Mouse (Mus musculus): ENCODE measurements around the gene Samd11. TPM values are rescaled to one million over a fixed set of nuclear protein-coding genes. Genes with fewer than 3 reads are reported as not detected.

Samd11 gene
- polyA plus RNA-seq, 1 experiment from 2014 or later = 6.0 TPM

DNA sequence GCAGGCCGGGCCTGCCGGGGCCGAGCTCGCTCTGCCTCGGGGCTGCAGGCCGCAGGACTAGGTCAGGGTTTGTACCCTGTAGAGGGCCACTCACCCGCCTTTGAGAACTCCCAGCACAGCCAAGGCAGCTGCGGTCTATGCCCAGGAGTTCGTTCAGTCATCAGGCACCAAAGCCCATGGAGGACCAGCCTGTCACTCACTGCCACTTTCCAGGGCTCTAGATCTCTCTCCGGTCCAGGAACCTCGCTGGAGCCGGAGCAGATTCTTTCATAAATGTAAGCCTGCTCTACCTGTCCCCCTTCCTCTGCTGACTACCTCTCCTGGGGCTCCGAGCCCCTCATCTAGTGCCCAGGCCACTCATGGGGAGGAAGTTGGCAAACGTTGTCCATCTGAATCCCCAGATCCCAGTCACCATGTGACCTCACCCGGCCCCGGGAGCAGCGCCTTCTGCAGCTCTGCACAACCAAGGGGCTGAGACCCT is 21.4 kb downstream of the Samd11 start:
- Histone ChIP-seq H3K9me3 (no peaks in the 10 kb centered on the region), H3K27ac (peak overlapping the region; percentile 91), H3K9ac (replicated peaks) (peak overlapping the region; percentile 81), H3K4me1 (replicated peaks) (peaks cover 22% of the 10 kb centered on the region), H3K36me3 (peaks cover 58% of the 10 kb centered on the region), H3K4me3 (replicated peaks) (peak overlapping the region; percentile 92), H3K27me3 (no peaks in the 10 kb centered on the region), H3K4me2 (replicated peaks) (peak overlapping the region; percentile 83)
- 2% methylated on average over 17 of the region's 17 CpGs for WGBS
- peak; percentile 36 for ATAC-seq

DNA sequence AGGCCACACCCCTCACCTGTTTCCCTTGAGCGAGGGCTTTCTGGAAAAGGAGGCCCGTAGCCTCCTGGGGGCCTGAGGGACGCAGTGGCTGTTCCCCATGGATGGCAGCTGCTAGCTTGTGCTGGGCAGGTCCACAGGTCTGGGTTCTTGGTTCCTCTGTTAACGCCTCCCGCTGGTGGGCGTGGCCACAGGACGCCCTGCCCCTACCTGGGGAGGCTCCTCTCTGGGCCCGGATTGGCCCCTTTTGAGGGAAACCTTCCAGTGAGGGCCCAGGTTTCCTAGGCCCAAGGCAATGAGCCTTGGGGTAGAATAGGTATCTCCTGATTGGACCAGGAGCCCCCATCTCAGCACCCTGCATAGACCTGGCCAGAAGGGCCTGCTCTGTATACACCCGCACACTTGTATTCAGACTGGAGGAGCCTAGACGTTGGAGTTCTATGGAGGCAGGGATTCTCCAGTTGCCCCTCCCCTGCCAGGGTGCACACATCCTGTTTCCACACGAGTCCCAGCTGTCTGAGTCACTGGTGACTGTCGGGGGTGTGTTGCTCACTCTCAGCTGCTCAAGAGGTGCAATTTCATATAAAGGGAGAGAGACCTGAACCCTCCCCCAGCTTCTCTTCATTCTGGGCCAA is 26.9 kb downstream of the Samd11 start:
- WGBS = 32% methylated on average over 12 of the region's 12 CpGs
- Histone ChIP-seq H3K27me3 (no peaks in the 10 kb centered on the region), H3K27ac (no peak overlapping the region), H3K9ac (replicated peaks) (no peak overlapping the region), H3K4me1 (replicated peaks) (peaks cover 11% of the 10 kb centered on the region), H3K4me2 (replicated peaks) (0 out of 2 replicates have a peak overlapping the region, but pooled peaks have one; percentile 0), H3K36me3 (peaks cover 47% of the 10 kb centered on the region), H3K9me3 (no peaks in the 10 kb centered on the region), H3K4me3 (replicated peaks) (no peak overlapping the region)
- peak; percentile 37 for ATAC-seq

GRCm38 (mm10) chr4:156227752-156228392 is 27.6 kb downstream of the Samd11 start:
- H3K27me3 ChIP-seq = no peaks in the 10 kb centered on the region
- H3K9ac ChIP-seq (replicated peaks) = no peak overlapping the region
- H3K4me3 ChIP-seq (replicated peaks) = no peak overlapping the region
- no peak overlapping the region for H3K27ac ChIP-seq
- 32% methylated on average over 18 of the region's 18 CpGs for WGBS
- H3K4me1 ChIP-seq (replicated peaks) = peaks cover 6% of the 10 kb centered on the region; the same call in 1 of the 2 replicates
- ATAC-seq = peak; percentile 4; the same call in 1 of the 2 replicates
- H3K36me3 ChIP-seq = peaks cover 49% of the 10 kb centered on the region
- H3K9me3 ChIP-seq = no peaks in the 10 kb centered on the region
- 0 out of 2 replicates have a peak overlapping the region, but pooled peaks have one; percentile 0 for H3K4me2 ChIP-seq (replicated peaks)

DNA sequence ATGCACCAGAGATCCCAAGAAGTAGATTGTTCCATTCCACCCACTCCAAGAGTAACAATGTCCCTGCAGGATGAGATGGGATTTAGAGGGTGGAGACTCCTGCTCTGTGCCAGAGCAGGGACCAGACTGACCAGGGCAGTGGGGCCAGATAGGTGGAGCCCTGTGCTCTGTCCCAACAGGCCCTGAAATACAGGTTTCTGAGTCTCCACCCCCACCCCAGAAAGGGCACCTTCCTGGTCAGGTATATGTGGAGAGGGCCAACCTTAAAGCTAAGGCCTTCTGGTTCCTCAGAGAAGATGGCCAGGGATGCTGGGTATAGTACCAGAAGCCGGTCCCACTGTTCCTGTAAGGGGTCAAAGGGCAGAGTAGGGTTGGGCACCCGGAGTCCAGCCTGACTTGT is 31.2 kb downstream of the Samd11 start:
- H3K9ac ChIP-seq (replicated peaks) = no peak overlapping the region
- ATAC-seq = no peak
- peaks cover 38% of the 10 kb centered on the region for H3K36me3 ChIP-seq
- H3K27ac ChIP-seq = no peak overlapping the region
- H3K27me3 ChIP-seq = no peaks in the 10 kb centered on the region
- WGBS = 95% methylated on average over 2 of the region's 2 CpGs
- H3K4me2 ChIP-seq (replicated peaks) = no peak overlapping the region
- H3K9me3 ChIP-seq = no peaks in the 10 kb centered on the region
- peaks cover 6% of the 10 kb centered on the region; the same call in 1 of the 2 replicates for H3K4me1 ChIP-seq (replicated peaks)
- no peak overlapping the region for H3K4me3 ChIP-seq (replicated peaks)

DNA sequence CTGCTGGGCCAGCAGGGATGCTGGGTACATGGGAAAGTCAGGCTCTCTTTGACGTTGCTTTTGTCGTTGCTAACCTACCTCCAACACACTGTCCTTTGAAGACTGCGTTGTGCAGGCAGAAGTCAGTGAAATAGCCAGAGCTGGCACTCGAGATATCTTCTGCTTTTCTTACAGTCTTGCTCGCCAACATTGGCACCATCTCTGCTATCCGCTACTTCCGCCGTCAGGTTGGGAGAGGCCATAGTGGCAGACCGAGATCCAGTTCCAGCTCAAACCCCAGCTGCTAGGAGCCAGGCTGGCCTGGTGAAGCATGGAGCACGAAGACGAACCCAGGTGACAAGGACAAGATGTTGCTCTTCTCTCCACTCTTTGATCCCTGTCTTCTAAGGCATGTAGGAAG is 35.5 kb downstream of the Samd11 start:
- no peak for ATAC-seq
- H3K4me2 ChIP-seq (replicated peaks) = no peak overlapping the region
- no peaks in the 10 kb centered on the region for H3K4me1 ChIP-seq (replicated peaks)
- 91% methylated on average over 11 of the region's 11 CpGs for WGBS
- H3K27ac ChIP-seq = no peak overlapping the region
- no peaks in the 10 kb centered on the region for H3K9me3 ChIP-seq
- no peak overlapping the region for H3K4me3 ChIP-seq (replicated peaks)
- no peak overlapping the region for H3K9ac ChIP-seq (replicated peaks)
- peaks cover 30% of the 10 kb centered on the region for H3K36me3 ChIP-seq
- H3K27me3 ChIP-seq = no peaks in the 10 kb centered on the region

GRCm38 (mm10) chr4:156217838-156218237 is 37.6 kb downstream of the Samd11 start:
- Histone ChIP-seq H3K36me3 (peaks cover 25% of the 10 kb centered on the region), H3K4me1 (replicated peaks) (no peaks in the 10 kb centered on the region), H3K4me2 (replicated peaks) (no peak overlapping the region), H3K4me3 (replicated peaks) (no peak overlapping the region), H3K27ac (no peak overlapping the region), H3K9me3 (no peaks in the 10 kb centered on the region), H3K27me3 (no peaks in the 10 kb centered on the region), H3K9ac (replicated peaks) (no peak overlapping the region)
- 78% methylated on average over 16 of the region's 16 CpGs for WGBS
- ATAC-seq = no peak

- Histone ChIP-seq H3K36me3 (peaks cover 18% of the 10 kb centered on the region), H3K27me3 (no peaks in the 10 kb centered on the region)
These were observed 38.3 kb downstream of the Samd11 start for GRCm38 (mm10) chr4:156217022-156217669.

GRCm38 (mm10) chr4:156216196-156216595 is 39.3 kb downstream of the Samd11 start:
- peaks cover 8% of the 10 kb centered on the region; the same call in 1 of the 2 replicates for H3K36me3 ChIP-seq
- no peak overlapping the region for H3K27ac ChIP-seq
- 89% methylated on average over 2 of the region's 2 CpGs for WGBS
- H3K4me1 ChIP-seq (replicated peaks) = no peaks in the 10 kb centered on the region
- no peak overlapping the region for H3K4me3 ChIP-seq (replicated peaks)
- no peak overlapping the region for H3K4me2 ChIP-seq (replicated peaks)
- ATAC-seq = no peak
- no peak overlapping the region for H3K9ac ChIP-seq (replicated peaks)
- no peaks in the 10 kb centered on the region for H3K27me3 ChIP-seq
- no peaks in the 10 kb centered on the region for H3K9me3 ChIP-seq

More at GRCm38 (mm10) chr4:156217022-156217669, 38.3 kb downstream of the Samd11 start:
- H3K9ac ChIP-seq (replicated peaks) = no peak overlapping the region
- 87% methylated on average over 16 of the region's 16 CpGs for WGBS
- ATAC-seq = peak; percentile 24; the same call in 1 of the 2 replicates
- H3K27ac ChIP-seq = no peak overlapping the region
- H3K4me3 ChIP-seq (replicated peaks) = no peak overlapping the region
- no peak overlapping the region for H3K4me2 ChIP-seq (replicated peaks)
- H3K4me1 ChIP-seq (replicated peaks) = no peaks in the 10 kb centered on the region
- no peaks in the 10 kb centered on the region for H3K9me3 ChIP-seq

DNA sequence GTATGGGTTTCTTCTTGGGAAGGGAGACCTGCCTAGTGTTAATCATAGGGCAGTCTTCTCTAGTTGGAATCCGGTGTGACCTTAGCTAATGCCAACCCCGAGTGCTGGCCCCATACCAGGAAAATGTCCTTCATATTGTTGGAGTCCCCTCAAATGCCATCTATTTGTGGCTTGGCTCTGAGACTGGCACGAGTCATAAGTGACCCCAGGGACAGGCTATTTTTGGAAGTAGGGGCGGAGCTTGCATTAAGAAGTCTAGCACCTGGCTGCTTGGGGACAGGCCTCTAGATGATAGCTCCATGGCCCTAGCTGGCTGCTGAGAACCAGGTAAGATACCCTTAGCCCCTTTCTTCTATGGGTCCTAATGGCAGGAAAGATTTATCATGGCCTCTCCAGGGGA is 39.8 kb downstream of the Samd11 start, which contains the start of gene Perm1:
Gene Perm1, plus strand, starts transcription at position 220 of the 400 bp plus-strand sequence.
- no peaks in the 10 kb centered on the region for H3K4me1 ChIP-seq (replicated peaks)
- WGBS = 79% methylated on average over 4 of the region's 4 CpGs
- peaks cover 5% of the 10 kb centered on the region; the same call in 1 of the 2 replicates for H3K36me3 ChIP-seq
- no peak within 1 kb of the TSS for H3K9ac ChIP-seq (replicated peaks)
- no peak within 1 kb of the TSS for H3K4me3 ChIP-seq (replicated peaks)
- no peaks in the 10 kb centered on the region for H3K9me3 ChIP-seq
- no peaks in the 10 kb centered on the region for H3K27me3 ChIP-seq
- no peak within 1 kb of the TSS for H3K27ac ChIP-seq
- H3K4me2 ChIP-seq (replicated peaks) = no peak within 1 kb of the TSS
- ATAC-seq = no peak

DNA sequence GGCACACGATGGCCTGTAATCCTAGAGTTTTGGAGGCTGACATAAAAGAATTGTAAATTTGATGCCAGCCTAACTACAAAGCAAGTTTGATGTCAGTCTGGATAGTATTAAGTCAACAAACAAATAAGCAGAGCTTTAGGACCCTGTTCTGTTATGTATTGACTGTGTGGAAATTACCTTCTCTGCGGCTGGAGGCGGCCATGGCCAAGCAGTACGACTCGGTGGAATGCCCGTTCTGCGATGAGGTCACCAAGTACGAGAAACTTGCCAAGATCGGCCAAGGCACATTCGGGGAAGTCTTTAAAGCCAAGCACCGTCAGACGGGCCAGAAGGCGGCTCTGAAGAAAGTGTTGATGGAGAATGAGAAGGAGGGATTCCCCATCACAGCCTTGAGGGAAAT is 42.3 kb downstream of the Samd11 start:
- Histone ChIP-seq H3K4me3 (replicated peaks) (no peak overlapping the region), H3K4me2 (replicated peaks) (no peak overlapping the region), H3K36me3 (no peaks in the 10 kb centered on the region; the same call in 1 of the 2 replicates), H3K27me3 (no peaks in the 10 kb centered on the region), H3K9me3 (no peaks in the 10 kb centered on the region), H3K9ac (replicated peaks) (no peak overlapping the region), H3K27ac (no peak overlapping the region), H3K4me1 (replicated peaks) (no peaks in the 10 kb centered on the region)
- WGBS = 95% methylated on average over 13 of the region's 13 CpGs
- no peak for ATAC-seq

DNA sequence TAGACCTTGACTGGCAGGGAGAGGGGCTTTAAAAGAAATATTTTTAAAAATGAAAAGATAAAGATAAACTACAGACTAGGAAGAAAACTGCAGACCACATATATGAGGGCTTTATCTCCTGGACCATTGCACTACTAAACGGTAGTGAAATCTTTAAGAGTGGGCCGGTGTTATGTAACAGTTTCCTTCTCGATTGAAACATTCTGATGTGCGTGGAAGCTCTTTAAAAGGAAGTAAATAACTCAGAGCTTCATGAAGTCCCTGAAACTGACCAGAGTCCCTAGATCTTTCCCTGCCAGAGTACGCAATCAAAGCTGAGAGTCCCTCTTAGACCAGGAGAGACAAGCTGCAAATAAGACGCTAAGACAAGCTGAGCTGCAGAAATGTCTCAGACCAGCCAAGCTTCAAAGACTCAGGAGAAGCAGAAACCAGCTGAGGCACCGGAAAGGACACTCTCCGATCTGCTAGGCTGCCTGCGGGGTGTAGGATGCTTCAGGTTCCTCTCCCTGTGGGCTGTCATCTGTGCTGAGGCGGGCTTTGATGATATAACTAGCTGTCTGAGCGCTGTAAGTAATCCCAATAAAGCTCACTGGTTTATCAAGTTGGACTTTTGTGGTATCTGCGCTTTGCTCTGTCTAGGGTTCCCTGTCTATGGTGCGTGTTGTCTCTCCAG is 45.4 kb downstream of the Samd11 start:
- 87% methylated on average over 13 of the region's 13 CpGs for WGBS
- Histone ChIP-seq H3K9ac (replicated peaks) (no peak overlapping the region), H3K4me3 (replicated peaks) (no peak overlapping the region), H3K27ac (no peak overlapping the region), H3K4me2 (replicated peaks) (no peak overlapping the region), H3K27me3 (peaks cover 2% of the 10 kb centered on the region; the same call in 1 of the 2 replicates), H3K9me3 (no peaks in the 10 kb centered on the region), H3K36me3 (no peaks in the 10 kb centered on the region; the same call in none of the 2 replicates), H3K4me1 (replicated peaks) (peaks cover 3% of the 10 kb centered on the region)
- ATAC-seq = no peak
